Comparison of ENCODE assay signal across 13 mouse cellular contexts in the genomic region with DNA sequence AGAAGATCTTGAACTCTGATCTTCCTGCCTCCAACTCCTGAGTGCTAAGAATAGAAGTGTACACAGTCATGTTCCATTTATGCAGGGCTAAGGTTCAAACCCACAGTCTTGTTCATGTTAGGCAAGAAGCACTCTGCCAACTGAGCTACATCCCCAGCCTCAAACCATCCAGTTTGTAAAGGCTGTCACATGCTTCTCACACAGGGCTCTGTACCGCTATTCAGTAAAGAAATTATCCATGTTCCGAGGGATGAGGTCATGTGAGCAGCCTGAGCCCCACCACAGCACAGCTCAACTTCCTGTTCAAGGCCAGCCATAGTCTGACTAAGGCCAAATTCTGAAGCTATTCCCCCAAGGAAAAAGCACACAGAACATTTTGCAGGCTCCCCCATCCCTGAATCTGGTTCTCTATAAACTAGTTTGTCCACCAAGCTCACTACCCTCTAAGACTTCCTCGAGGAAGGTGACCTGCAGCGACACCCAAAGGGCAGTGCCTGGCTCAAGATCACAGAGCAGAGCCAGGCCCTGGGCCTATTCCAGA. TPM values are rescaled to one million over a fixed set of nuclear protein-coding genes. Genes with fewer than 3 reads are reported as not detected.
DNase-seq lines count a peak whose midpoint lies in the region; ATAC-seq and TF ChIP-seq lines count a peak whose summit lies in the region.
"Had no signal": no experiment of that assay in that cellular context is flagged by ENCODE, and none has a peak within 500 bp of the region (broad histone marks: within the 10 kb centered on the region; RNA-seq: fewer than 3 reads in every experiment).

No protein-coding gene starts in this region.

- peaks cover 38% of the 10 kb centered on the region for H3K4me1 ChIP-seq in bone marrow macrophage, adult 2 months (ENCODE audit: control insufficient read depth, insufficient read depth, low read length)

- no peak for TF ChIP-seq POLR2A in bone marrow macrophage, adult 2 months (IDR thresholded peaks at IDR 0.05; ENCODE audit: borderline replicate concordance, low read depth, low read length)

- no peak for TF ChIP-seq CTCF in bone marrow macrophage, adult 2 months (IDR thresholded peaks at IDR 0.05; ENCODE audit: low read depth, low read length)

- peak overlapping the region; percentile 68 for H3K27ac ChIP-seq in bone marrow macrophage, adult 2 months (ENCODE audit: insufficient read depth, low read depth, low read length)

- H3K4me3 ChIP-seq in bone marrow macrophage, adult 2 months (ENCODE audit: insufficient read depth, low read length): no peak overlapping the region
- H3K4me3 ChIP-seq: myocyte had no signal

- peak; percentile 17 to 49; a peak in 1 of 4 replicates for ATAC-seq in hematopoietic stem cell, adult 5-6 weeks (replicated peaks in 1 of 2; ENCODE audit: insufficient read depth in 1 of 2, low FRiP score in 2 of 2, low TSS enrichment in 1 of 2, low read depth in 1 of 2, poor library complexity in 2 of 2, severe bottlenecking in 2 of 2)

- peak; percentile 23 for DNase-seq in gastrocnemius, adult 18-20 months (ENCODE audit: low spot score)
- no peak for DNase-seq in gastrocnemius, postnatal 4 days (ENCODE audit: low spot score in 2 of 2)
- peak; percentile 17 to 27 for DNase-seq in kidney, postnatal 36 days
- no peak for DNase-seq in kidney, postnatal 10 days
- DNase-seq in thymus, postnatal 4 days: no peak
- no peak for DNase-seq in c-Kit-positive CD71-positive TER-119-positive erythroid progenitor cells, embryonic 14.5 days (ENCODE audit: low spot score)
- DNase-seq: B cell, adult 2 months; kidney, postnatal 25 days; thymus, adult 18-20 months had no signal

RNA-seq across cellular contexts. Expression of gene Cd276, which starts 33.3 kb away (rescaled TPM):
- 10 to 100 TPM in 1 of 2 experiments, 1 to 10 TPM in 1; 8.5 to 13.5 TPM for total RNA-seq in gastrocnemius, adult 18-20 months (2021)
- 10 to 100 TPM; 37.8 to 40.3 TPM for total RNA-seq in gastrocnemius, postnatal 4 days (2021)
- polyA plus RNA-seq in bone marrow macrophage, adult 2 months (2012; ENCODE audit: insufficient read depth, insufficient read length, missing spikeins): 8.7 and 9.3 TPM in 2 replicates
- total RNA-seq in hematopoietic stem cell, adult 5-6 weeks (2017): 1.6 and 2.6 TPM in 2 replicates

RNA-seq across cellular contexts. Expression of gene Insyn1, which starts 33.5 kb away (rescaled TPM):
- 10 to 100 TPM; 24.5 to 31.0 TPM for total RNA-seq in gastrocnemius, adult 18-20 months (2021)
- 10 to 100 TPM; 12.0 to 12.7 TPM for total RNA-seq in gastrocnemius, postnatal 4 days (2021)
- polyA plus RNA-seq in bone marrow macrophage, adult 2 months (2012; ENCODE audit: insufficient read depth, insufficient read length, missing spikeins): not detected in 2 replicates
- 0.38 TPM in 1 of 2 replicates, not detected in the other for total RNA-seq in hematopoietic stem cell, adult 5-6 weeks (2017)
- polyA plus RNA-seq: liver, embryonic 16.5 days had no signal

Comparison
In these comparisons a context has a peak if more than half of its experiments do, and no peak if none do; other contexts are left out.
1. DNase-seq: peak in gastrocnemius, adult 18-20 months (single experiment) and kidney, postnatal 36 days (2 of 2); none in gastrocnemius, postnatal 4 days (0 of 2), kidney, postnatal 10 days (single experiment), thymus, postnatal 4 days (single experiment) and c-Kit-positive CD71-positive TER-119-positive erythroid progenitor cells, embryonic 14.5 days (single experiment).